Mouse (Mus musculus) liver, embryonic 15.5 days (tissue): ENCODE measurements around the gene Negr1. TPM values are rescaled to one million over a fixed set of nuclear protein-coding genes. Genes with fewer than 3 reads are reported as not detected.
A peak's percentile ranks its signal among the peaks of the same experiment; 100 is the strongest.

Experiments
- ATAC-seq: fragments of 200-750 bp; cut with Nextera tagmentation; 2 replicates; pipeline ENCODE4 v1.8.0; 2017; ENCODE audit warnings: moderate number of reproducible peaks, mild to moderate bottlenecking, moderate library complexity; ENCODE audit not compliant: insufficient read depth
- H3K27ac ChIP-seq: fragments of 300-500 bp; sonication (generic); replicated peaks from 2 replicates; pipeline ENCODE4 v1.5.1; 2015; ENCODE audit warnings: mild to moderate bottlenecking, inconsistent platforms
- H3K27me3 ChIP-seq: fragments of 300-500 bp; sonication (generic); 2 replicates; pipeline ENCODE4 v1.6.1; 2015; ENCODE audit warnings: mild to moderate bottlenecking, inconsistent platforms
- H3K36me3 ChIP-seq: fragments of 300-500 bp; sonication (generic); replicated peaks from 2 replicates; pipeline ENCODE4 v1.6.1; 2015; ENCODE audit warnings: moderate library complexity, mild to moderate bottlenecking, inconsistent platforms
- H3K4me1 ChIP-seq: fragments of 300-500 bp; sonication (generic); replicated peaks from 2 replicates; pipeline ENCODE4 v1.6.1; 2015; ENCODE audit warnings: inconsistent platforms
- H3K4me2 ChIP-seq: fragments of 300-500 bp; sonication (generic); 2 replicates; pipeline ENCODE4 v1.6.1; 2015; ENCODE audit warnings: moderate library complexity, mild to moderate bottlenecking, inconsistent platforms
- H3K4me3 ChIP-seq: fragments of 300-500 bp; sonication (generic); replicated peaks from 2 replicates; pipeline ENCODE4 v1.5.1; 2015; ENCODE audit warnings: mild to moderate bottlenecking, inconsistent platforms
- H3K9ac ChIP-seq: fragments of 300-500 bp; sonication (generic); 2 replicates; pipeline ENCODE4 v1.6.1; 2015; ENCODE audit warnings: moderate library complexity, mild to moderate bottlenecking, inconsistent platforms
- H3K9me3 ChIP-seq: fragments of 300-500 bp; sonication (generic); replicated peaks from 2 replicates; pipeline ENCODE4 v1.6.1; 2016; ENCODE audit warnings: inconsistent platforms
- WGBS: fragments of 180-500 bp; shearing (Covaris S2); methylation state at CpG from one replicate; pipeline ENCODE4 v1.1.7; 2015; ENCODE audit warnings: mixed read lengths; ENCODE audit not compliant: insufficient replicate concordance; 5-methylcytosine and 5-hydroxymethylcytosine counted together
- polyA plus RNA-seq: library from polyadenylated mRNA; unstranded; fragments of >200 nt; fragmentation: Nextera tagmentation; extraction: Ambion mirVana; gene quantifications from 2 replicates; pipeline ENCODE4 v1.2.1, GENCODE M21; 2015

The Negr1 gene
- polyA plus RNA-seq, 1 experiment from 2014 or later, result 0.08 TPM

DNA sequence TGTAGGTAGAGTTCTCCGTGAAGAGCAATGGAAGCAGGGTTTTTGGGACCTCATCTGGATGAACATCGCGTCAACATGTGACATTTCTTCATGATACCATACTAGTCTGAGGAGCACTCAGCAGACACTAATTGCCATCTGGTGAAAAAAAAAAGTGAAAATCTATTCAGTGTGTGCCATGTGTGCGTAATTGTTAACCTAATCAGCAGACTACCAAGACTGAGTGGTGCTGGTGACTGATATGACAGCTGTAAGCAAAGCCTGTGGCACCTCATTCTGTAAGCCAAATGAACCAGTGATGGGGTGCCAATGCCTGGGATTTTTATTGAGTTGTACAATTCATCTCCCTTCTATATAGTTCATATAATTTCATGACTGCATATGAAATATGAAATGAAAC, 29.0 kb downstream of the Negr1 start:
- no peaks in the 10 kb centered on the region for H3K4me1 ChIP-seq
- no peaks in the 10 kb centered on the region for H3K9me3 ChIP-seq
- no peaks in the 10 kb centered on the region for H3K27me3 ChIP-seq
- no peak overlapping the region for H3K4me3 ChIP-seq
- ATAC-seq, result no peak
- H3K4me2 ChIP-seq, result no peak overlapping the region
- 69% methylated on average over 4 of the region's 4 CpGs for WGBS
- H3K36me3 ChIP-seq, result no peaks in the 10 kb centered on the region
- H3K9ac ChIP-seq, result no peak overlapping the region
- no peak overlapping the region for H3K27ac ChIP-seq

DNA sequence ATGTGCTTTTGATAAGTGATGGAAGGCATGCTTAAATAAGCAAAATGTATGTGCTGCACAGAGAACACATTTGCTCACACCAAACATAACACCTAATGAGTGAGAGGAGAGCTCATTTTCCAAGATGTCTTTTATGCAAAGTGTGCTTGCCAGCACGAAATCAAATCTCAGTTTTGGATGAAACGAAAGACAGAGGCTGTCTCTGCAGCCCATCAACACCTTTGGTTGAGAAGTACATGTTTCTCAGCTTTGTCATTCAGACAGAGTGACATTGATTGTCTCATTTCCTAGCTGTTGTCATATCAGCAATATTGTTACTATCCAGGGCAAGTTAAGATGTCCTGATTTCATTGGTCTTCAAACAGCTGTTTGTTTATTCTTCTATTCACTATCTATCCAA, 29.5 kb downstream of the Negr1 start:
- ATAC-seq, result no peak
- 45% methylated on average over 2 of the region's 2 CpGs for WGBS
- no peaks in the 10 kb centered on the region for H3K9me3 ChIP-seq

DNA sequence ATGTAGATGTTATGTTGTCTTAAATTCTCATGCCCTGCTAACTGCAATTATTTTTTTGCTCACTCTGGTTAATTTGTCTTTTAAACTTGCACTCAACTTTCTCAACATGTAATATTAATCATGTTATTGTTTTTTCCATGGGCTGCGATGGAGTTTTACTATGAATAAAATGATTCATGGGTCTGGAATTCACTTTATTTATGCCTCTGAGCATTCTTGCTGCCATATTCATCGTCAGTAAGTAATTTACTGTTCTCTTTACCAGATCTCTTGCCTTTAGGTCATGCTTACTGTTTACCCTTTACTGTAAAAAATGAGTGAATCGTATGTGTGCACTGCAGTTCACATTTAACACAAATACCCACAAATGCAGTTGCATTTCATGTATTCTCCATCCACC, 45.3 kb downstream of the Negr1 start:
- no peaks in the 10 kb centered on the region for H3K4me1 ChIP-seq
- no peak overlapping the region for H3K4me3 ChIP-seq
- no peak for ATAC-seq
- no peaks in the 10 kb centered on the region for H3K27me3 ChIP-seq
- no peak overlapping the region for H3K4me2 ChIP-seq
- 62% methylated on average over 3 of the region's 3 CpGs for whole genome bisulfite sequencing
- H3K36me3 ChIP-seq, result no peaks in the 10 kb centered on the region
- H3K27ac ChIP-seq, result no peak overlapping the region
- H3K9ac ChIP-seq, result no peak overlapping the region
- H3K9me3 ChIP-seq, result no peaks in the 10 kb centered on the region

More for the DNA sequence above, 29.5 kb downstream of the Negr1 start:
- no peaks in the 10 kb centered on the region for H3K27me3 ChIP-seq
- no peak overlapping the region for H3K4me2 ChIP-seq
- H3K9ac ChIP-seq, result no peak overlapping the region
- H3K27ac ChIP-seq, result no peak overlapping the region
- no peak overlapping the region for H3K4me3 ChIP-seq
- no peaks in the 10 kb centered on the region for H3K4me1 ChIP-seq
- H3K36me3 ChIP-seq, result no peaks in the 10 kb centered on the region

DNA sequence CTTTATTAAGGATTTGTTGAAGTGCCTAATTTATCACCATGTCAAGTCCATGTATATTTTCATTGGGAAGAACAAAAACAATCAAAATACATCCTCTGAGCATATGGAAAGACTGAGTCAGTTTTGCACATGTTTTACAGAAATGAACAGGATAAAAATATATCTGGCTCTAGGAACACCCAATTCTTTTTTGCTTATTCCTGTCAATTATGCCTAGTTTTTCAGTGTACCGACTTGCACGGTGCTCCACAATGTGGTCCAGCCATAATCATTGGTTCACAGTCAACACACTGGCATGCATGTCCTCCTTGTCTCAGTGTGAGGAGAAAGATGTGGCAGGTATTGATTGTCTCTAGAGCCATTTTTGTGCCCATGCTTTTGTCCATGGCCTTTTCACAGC, 58.3 kb downstream of the Negr1 start:
- H3K9me3 ChIP-seq, result no peaks in the 10 kb centered on the region
- no peak overlapping the region for H3K9ac ChIP-seq
- no peaks in the 10 kb centered on the region for H3K27me3 ChIP-seq
- no peak overlapping the region for H3K27ac ChIP-seq
- ATAC-seq, result no peak
- no peaks in the 10 kb centered on the region for H3K4me1 ChIP-seq
- 78% methylated on average over 2 of the region's 2 CpGs for WGBS
- no peak overlapping the region for H3K4me2 ChIP-seq
- no peaks in the 10 kb centered on the region for H3K36me3 ChIP-seq
- no peak overlapping the region for H3K4me3 ChIP-seq

DNA sequence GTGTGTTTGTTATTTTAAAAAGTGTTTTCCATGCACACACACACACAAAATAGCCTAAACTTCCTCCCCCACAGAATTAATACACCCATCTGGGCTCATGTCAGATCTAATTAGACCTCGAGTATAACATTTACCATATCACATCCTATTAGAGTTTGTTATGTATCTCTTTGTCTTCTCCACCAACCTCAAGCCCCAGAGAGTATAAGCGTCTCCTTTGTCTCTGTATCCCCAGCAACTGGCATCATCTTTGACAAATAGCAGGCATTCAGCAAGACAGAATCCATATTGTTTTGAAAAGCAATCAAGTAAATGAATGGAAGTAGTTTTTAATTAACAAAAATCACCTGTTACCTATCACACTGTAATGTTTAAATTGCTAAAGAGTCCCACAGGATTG, 67.0 kb downstream of the Negr1 start:
- Histone ChIP-seq H3K36me3 (no peaks in the 10 kb centered on the region), H3K27ac (no peak overlapping the region), H3K9me3 (no peaks in the 10 kb centered on the region), H3K27me3 (no peaks in the 10 kb centered on the region), H3K4me3 (no peak overlapping the region), H3K9ac (no peak overlapping the region), H3K4me2 (no peak overlapping the region), H3K4me1 (no peaks in the 10 kb centered on the region)
- 38% methylated on average over 2 of the region's 2 CpGs for WGBS
- no peak for ATAC-seq

DNA sequence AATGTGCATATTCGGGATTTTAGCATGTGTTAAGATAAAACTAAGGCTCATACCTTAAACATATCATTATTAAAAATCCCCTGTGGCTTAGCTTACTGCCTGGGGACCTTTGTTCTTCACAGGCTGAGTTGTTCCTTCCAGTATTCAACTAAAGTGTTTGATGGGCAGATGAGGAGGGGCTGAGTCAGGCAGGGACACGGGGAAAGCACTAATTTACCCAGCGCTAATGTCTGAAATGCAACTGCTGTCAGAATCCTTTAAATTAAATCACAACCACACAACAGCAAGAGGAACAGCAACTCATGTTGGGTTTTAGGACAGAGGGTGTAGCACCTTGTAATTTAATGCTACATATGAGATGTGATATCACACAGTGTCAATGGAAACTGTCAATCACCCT, 71.3 kb downstream of the Negr1 start:
- WGBS, result 51% methylated on average over 3 of the region's 3 CpGs

DNA sequence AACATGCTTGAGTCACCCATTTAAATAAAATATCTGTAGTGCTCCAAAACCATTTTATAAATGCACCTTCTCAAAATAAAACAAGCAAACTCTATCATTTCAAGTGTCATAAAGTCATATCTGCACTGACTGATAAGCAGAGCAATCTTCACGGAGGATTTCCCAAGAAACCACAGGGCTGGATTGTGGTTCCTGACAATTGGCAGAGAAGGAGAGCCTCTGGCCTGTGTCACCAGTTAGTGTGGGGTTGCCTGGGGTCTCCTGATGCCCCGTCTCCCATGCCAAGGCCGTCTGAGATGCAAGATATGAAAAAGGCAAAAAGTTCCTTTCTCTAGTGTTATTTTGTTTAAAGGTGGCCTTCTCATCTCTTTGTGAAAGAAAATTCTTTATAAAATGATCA, 77.8 kb downstream of the Negr1 start:
- Histone ChIP-seq H3K27me3 (no peaks in the 10 kb centered on the region), H3K4me1 (no peaks in the 10 kb centered on the region), H3K9me3 (no peaks in the 10 kb centered on the region), H3K36me3 (no peaks in the 10 kb centered on the region), H3K27ac (no peak overlapping the region), H3K9ac (no peak overlapping the region), H3K4me2 (no peak overlapping the region), H3K4me3 (no peak overlapping the region)
- ATAC-seq, result no peak
- 14% methylated on average over 3 of the region's 3 CpGs for WGBS

More for the DNA sequence above, 71.3 kb downstream of the Negr1 start:
- Histone ChIP-seq H3K36me3 (no peaks in the 10 kb centered on the region), H3K4me3 (no peak overlapping the region), H3K9me3 (no peaks in the 10 kb centered on the region), H3K4me1 (no peaks in the 10 kb centered on the region), H3K27me3 (no peaks in the 10 kb centered on the region), H3K9ac (no peak overlapping the region), H3K27ac (no peak overlapping the region), H3K4me2 (no peak overlapping the region)
- no peak for ATAC-seq

DNA sequence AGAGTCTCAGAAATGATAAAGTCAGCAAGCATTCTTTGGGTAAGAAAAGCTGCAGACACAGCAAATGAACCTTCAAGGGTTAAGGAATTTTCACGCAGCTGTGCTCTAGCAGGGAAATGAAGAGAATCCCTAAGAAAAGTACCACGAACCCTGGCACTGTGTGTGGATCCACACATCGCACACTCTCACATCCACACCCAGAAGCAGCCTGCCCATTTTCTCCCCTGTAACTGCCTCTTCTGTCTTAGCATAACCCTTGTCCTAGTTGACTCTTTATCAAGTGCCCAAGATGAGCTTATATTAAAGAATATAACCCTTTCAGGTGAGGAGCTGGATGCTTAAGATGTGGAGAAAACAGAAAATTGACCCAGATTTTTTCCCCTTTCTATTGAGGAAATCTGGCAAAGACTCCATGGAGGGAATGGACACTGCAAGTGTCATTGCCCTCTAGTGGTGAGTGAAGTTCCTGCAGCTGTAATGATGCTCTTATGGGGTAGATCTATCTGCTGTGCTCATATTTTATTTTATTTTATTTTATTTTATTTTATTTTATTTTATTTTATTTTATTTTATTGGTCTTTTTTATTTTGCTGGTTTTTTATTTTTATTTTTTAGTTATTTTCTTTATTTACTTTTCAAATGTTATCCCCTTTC, 82.2 kb downstream of the Negr1 start:
- H3K4me2 ChIP-seq, result no peak overlapping the region
- no peak for ATAC-seq
- 69% methylated on average over 3 of the region's 3 CpGs for WGBS

DNA sequence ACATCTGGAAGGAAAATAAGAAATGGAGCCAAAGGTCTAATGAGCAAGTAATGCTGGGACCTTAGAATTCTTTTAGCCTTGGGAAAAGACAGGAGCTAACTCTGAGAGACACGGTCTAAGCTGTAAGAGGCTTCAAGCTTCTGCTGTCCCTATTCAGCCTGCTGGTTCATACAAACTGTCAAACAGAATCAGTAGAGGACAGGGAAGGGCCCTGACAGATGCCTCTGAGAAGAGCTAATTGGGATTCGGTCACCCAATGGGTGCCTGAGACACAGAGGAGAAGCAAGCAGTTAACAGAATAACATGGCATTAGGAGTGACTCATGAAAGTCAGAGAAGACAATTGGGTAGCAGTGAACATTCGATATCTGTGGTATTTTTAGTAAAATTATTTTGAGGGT, 86.8 kb downstream of the Negr1 start:
- no peaks in the 10 kb centered on the region for H3K4me1 ChIP-seq
- no peak overlapping the region for H3K9ac ChIP-seq
- 56% methylated on average over 3 of the region's 3 CpGs for WGBS
- no peaks in the 10 kb centered on the region for H3K9me3 ChIP-seq
- H3K27ac ChIP-seq, result no peak overlapping the region
- ATAC-seq, result no peak
- H3K36me3 ChIP-seq, result no peaks in the 10 kb centered on the region
- H3K4me3 ChIP-seq, result no peak overlapping the region
- no peak overlapping the region for H3K4me2 ChIP-seq
- H3K27me3 ChIP-seq, result no peaks in the 10 kb centered on the region

More for the DNA sequence above, 82.2 kb downstream of the Negr1 start:
- no peaks in the 10 kb centered on the region for H3K36me3 ChIP-seq
- H3K27ac ChIP-seq, result no peak overlapping the region
- no peaks in the 10 kb centered on the region for H3K9me3 ChIP-seq
- H3K27me3 ChIP-seq, result no peaks in the 10 kb centered on the region
- no peak overlapping the region for H3K4me3 ChIP-seq
- H3K9ac ChIP-seq, result no peak overlapping the region
- no peaks in the 10 kb centered on the region for H3K4me1 ChIP-seq

DNA sequence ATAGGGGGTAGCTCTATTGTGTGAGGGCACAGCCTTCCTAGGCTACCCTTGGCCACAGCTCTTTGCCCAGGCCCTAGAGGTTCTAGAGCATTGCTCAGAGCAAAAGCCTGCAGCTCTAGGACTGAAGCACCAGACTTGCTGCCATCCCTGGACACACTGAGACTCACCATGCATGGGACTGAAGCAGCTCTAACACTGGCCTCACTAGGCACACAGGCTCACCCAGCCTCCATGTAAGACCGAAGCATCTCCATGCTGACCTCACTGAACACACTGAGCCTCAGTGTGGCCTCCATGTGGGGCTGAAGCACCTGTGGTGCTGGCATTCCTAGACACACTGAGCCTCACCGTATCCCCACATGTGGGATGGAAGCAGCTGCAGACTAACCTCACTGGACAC, 101.0 kb downstream of the Negr1 start:
- no peak overlapping the region for H3K4me2 ChIP-seq
- WGBS, result 79% methylated on average over 2 of the region's 2 CpGs
- no peak overlapping the region for H3K9ac ChIP-seq

DNA sequence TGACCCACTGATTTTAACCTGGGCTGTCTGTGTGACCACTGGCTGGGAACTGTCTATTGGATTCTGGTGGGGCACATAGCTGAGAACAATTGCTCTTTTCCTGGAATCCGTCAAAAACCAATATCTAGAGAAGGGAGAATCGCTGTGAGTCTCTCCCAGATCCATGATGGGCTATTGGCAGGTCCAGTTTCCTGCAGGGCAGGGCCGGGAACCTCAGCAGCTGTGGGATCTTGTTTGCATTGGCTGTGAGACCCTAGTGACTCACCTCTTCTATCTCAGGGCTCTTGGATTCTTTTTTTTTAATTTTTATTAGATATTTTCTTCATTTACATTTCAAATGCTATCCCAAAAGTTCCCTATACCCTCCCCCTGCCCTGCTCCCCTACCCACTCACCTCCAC, 111.0 kb downstream of the Negr1 start:
- Histone ChIP-seq H3K36me3 (no peaks in the 10 kb centered on the region), H3K27me3 (no peaks in the 10 kb centered on the region), H3K4me3 (no peak overlapping the region), H3K4me2 (no peak overlapping the region), H3K4me1 (no peaks in the 10 kb centered on the region), H3K9me3 (no peaks in the 10 kb centered on the region), H3K9ac (no peak overlapping the region), H3K27ac (no peak overlapping the region)
- no peak for ATAC-seq
- 52% methylated on average over 3 of the region's 3 CpGs for WGBS

More for the DNA sequence above, 101.0 kb downstream of the Negr1 start:
- Histone ChIP-seq H3K4me3 (no peak overlapping the region), H3K9me3 (no peaks in the 10 kb centered on the region), H3K27me3 (no peaks in the 10 kb centered on the region), H3K4me1 (no peaks in the 10 kb centered on the region), H3K36me3 (no peaks in the 10 kb centered on the region), H3K27ac (no peak overlapping the region)
- ATAC-seq, result 0 out of 2 replicates have a peak, but pooled peaks have one; percentile 9

DNA sequence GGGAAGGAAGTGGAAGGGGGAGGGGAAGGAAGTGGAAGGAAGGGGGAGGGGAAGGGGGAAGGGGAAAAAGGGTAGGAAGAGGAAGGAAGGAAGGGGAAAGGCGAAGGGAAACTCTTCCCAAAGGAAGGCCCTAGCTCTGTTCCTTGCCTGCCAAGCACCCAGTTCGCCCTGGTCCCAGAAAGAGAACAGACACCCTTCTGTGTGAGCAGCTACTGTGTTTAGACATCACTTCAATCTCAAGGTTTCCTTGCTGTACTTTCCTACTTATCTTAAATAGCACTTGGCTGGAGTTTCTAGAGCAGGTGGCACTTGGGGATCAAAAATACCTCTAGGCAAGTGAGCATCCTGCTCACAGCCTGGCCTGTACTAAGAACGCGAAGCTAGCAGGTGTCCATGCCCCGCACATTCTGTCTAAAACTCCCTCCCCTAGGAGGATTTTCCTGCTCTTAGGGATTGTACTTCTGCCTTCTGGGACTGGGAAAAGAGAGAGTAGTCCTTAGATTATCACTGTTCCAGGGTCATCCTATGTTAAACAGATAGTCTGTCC, 128.5 kb downstream of the Negr1 start:
- no peaks in the 10 kb centered on the region for H3K27me3 ChIP-seq
- H3K4me2 ChIP-seq, result no peak overlapping the region
- H3K4me3 ChIP-seq, result no peak overlapping the region
- no peaks in the 10 kb centered on the region for H3K9me3 ChIP-seq
- H3K4me1 ChIP-seq, result no peaks in the 10 kb centered on the region
- H3K36me3 ChIP-seq, result no peaks in the 10 kb centered on the region
- no peak overlapping the region for H3K27ac ChIP-seq
- WGBS, result 73% methylated on average over 5 of the region's 5 CpGs
- H3K9ac ChIP-seq, result no peak overlapping the region
- ATAC-seq, result no peak
